Mouse (Mus musculus) adrenal gland, postnatal 4 days (tissue): ENCODE results near the gene Cnot1. TPM values are rescaled to one million over a fixed set of nuclear protein-coding genes. Genes with fewer than 3 reads are reported as not detected.

ENCODE experiments used
- DNase-seq, 2 experiments: peaks; one replicate each; pipeline ENCODE4 v3.0.0; 2021 to 2022; ENCODE audit warnings: low spot score in 2 of 2, mixed read lengths in 2 of 2
- total RNA-seq, 2 experiments: library from RNA; stranded (reverse); gene quantifications; 2 replicates each; pipeline ENCODE4 v1.2.3; 2021

The Cnot1 gene
- total RNA-seq, 2 experiments from 2014 or later = 193 to 230 TPM

- DNase-seq = no peak
These were observed 65.5 kb downstream of the Cnot1 start for GRCm38 (mm10) chr8:95741732-95742131.

DNA sequence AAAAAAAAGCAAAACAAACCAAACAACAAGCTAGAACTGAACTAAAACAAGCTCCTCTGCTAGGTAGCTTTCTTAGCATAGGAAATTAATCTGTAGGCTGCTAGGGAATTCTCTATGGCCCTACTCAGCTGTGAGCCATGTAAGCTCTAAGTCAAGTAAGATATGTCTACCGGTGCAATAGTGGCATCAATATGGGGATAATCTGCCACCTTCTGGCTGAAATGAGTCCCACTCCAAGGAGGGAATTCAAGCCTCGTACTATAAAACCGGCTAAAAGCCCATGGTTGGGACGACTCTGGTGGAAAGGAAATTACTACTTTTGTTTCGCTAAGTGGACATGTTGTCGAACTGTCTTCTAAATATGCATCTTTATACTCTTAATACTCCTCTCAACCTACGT lies 68.7 kb downstream of the Cnot1 start:
- no peak for DNase-seq

DNA sequence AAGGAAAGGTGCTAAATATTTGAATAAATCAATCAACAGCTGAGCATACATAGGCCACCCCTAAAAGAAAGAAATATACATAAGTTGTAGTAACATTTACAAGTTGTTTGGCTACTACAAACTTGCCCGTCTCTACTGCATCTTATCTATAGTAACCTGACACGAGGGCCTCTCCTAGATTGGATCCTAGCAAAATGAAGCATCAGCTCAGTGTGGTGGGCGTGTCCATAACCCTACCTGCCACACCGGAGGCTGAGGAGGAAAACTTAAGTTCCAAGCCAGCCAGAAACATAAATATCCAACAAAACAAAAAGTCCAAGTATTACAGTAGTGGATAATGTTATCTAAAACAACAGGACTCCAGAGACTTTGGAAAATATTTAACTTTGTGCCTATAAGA lies 79.6 kb downstream of the Cnot1 start:
- no peak for DNase-seq

GRCm38 (mm10) chr8:95716546-95717335 lies 90.5 kb downstream of the Cnot1 start:
- no peak for DNase-seq

- DNase-seq = peak; percentile 62 to 67
These were observed 91.4 kb downstream of the Cnot1 start, which contains the start of gene Setd6 for GRCm38 (mm10) chr8:95715676-95716531. Gene Setd6 (plus strand): TSS chr8:95715881.

DNA sequence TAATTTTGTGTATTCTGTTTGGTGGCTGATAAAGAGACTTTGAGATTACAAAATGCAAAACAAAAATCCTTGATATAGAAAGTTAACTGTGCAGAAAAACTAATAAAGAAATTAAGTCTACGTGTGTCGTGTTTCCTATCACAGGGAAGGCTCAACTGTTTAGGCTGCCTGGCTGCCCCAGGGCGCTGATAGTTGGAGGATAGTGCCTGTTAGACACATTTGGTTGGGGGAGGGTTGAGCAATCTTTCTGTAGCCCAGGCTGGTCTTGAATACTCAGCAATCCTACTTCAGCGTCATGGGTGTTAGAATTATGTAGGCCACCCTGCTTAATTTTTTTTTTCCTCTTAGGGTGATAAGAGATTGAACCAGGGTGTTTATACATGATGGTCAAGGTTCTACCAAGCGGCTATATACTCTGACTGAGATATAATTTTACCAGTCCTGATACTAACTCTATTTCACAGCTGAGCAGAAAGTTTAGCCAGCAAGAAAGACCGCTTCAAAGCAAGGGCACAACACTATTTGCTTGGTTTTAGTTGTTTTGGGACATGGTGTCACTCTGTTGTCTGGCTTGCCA lies 92.3 kb downstream of the Cnot1 start:
- no peak for DNase-seq

DNA sequence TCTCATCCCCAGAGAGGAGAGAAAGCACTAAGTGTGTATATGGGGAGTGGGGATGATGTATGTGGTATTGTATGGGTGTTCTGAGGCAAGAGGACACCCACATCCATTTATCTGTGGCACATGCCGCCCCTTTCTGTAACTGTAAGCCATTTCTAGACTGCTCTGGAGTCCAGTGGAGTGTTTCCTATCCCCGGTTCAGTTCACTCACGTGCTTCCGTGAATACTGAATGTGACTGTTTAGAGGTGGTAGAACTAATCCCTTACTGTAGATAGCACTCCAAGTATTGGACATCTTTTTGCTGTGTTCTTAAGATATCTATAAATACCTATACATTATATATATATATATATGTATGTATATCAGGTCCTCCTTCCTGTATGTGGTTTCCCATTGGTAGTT lies 92.9 kb downstream of the Cnot1 start:
- no peak for DNase-seq

GRCm38 (mm10) chr8:95713100-95714010 lies 93.9 kb downstream of the Cnot1 start:
- peak in 1 of 2 experiments; percentile 50 for DNase-seq

GRCm38 (mm10) chr8:95712395-95712794 lies 94.9 kb downstream of the Cnot1 start:
- DNase-seq = no peak

- no peak for DNase-seq
These were observed 96.2 kb downstream of the Cnot1 start for GRCm38 (mm10) chr8:95711029-95711428.

DNA sequence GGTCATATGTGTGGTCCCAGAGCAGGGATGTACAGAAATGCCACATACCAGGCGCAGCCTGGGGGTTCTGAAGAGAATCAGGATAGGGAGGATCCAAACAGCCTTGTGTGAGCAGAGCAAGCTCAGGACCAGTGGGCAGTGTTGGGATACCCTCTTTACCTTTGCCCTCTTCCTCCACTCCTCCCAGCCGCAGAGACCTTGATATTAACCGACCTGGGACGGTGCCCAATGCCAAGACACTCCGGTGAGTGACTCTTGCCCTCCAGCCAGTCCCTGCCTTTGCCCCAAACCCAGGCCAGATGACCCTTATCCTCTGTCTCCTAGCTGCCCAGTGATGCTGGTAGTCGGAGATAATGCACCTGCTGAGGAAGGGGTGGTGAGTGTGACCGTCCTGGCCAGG lies 97.7 kb downstream of the Cnot1 start:
- DNase-seq = no peak

GRCm38 (mm10) chr8:95704538-95704937 lies 102.7 kb downstream of the Cnot1 start:
- DNase-seq = no peak

GRCm38 (mm10) chr8:95703461-95704260 lies 103.6 kb downstream of the Cnot1 start:
- no peak for DNase-seq

- DNase-seq = peak; percentile 49 to 71
These were observed 104.5 kb downstream of the Cnot1 start for GRCm38 (mm10) chr8:95702480-95703446.

GRCm38 (mm10) chr8:95701809-95702208 lies 105.5 kb downstream of the Cnot1 start:
- no peak for DNase-seq

DNA sequence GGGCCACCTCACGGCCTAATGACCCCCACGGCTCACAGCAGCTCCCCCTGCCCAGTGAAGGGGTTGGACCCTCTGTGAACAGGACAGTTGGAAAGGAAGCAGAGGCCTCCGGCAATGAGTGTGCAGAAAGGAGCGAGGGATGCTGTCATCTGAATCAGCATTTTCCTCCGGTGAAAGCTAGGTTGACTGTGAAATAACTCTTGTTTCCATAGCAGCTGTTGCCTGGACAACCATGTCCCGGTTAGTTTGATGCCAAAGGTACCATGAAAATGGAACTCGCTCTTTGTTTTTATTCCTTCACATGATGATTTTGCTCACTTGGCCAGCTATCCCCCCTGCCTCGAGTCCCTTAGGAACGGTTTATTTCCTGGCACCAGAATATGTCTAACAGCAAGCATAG lies 107.0 kb downstream of the Cnot1 start:
- DNase-seq = no peak

DNA sequence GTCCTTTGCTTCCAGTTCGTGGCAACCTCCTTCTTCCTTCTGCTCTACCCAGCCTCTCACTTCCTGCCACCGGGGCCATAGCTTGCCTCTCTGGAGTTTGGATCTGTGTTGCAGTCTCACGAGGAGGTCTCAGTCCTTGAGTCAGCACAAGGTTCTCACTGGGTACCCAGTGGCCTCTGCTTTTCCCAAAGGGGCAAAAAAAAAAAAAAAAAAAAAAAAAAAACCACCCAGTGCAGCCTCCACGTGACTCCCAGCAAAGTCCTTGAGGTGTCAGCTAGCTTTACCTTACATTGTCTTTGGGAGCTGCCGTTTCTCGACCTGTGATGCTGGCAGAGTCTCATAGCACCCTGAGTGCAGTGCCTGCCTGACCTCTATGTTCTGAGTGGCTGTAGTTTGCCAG lies 109.1 kb downstream of the Cnot1 start:
- DNase-seq = no peak

DNA sequence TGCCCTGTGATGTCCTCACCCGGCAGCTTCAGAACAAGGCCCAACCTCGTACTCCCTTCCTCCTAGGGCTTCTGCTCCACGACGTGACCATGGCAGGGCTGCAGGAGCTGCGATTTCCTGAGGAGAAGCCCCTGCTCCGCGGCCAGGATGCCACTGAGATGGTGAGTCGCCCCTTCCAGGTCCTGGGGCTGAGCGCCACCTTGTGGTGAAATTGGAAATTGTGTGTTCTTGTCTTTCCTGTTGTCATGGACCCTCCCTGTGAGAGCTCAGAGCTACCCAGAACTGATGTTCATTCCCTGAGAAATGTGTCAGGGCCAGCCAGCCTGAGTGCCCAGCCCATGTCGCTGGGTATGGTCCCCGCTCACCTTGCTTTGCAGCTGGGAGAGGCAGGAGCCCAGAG lies 110.1 kb downstream of the Cnot1 start:
- peak; percentile 55 to 70 for DNase-seq

- DNase-seq = no peak
These were observed 110.6 kb downstream of the Cnot1 start for GRCm38 (mm10) chr8:95696661-95697060.
